Mouse (Mus musculus) spleen, adult 2 months (tissue): ENCODE results near the gene Snx12. TPM values are rescaled to one million over a fixed set of nuclear protein-coding genes. Genes with fewer than 3 reads are reported as not detected.
A peak's percentile ranks its signal among the peaks of the same experiment; 100 is the strongest.

Experiments
- DNase-seq, 2 experiments: peaks; one replicate each; pipeline versions ENCODE4 v3.0.0 to v3.0.0-alpha.2; 2012 to 2021; ENCODE audit warnings: low spot score in 2 of 2, low read depth in 1 of 2
- H3K27ac ChIP-seq: fragments of 200-500 bp; 2 replicates; pipeline ENCODE4 v1.5.1; 2012; ENCODE audit warnings: low read length, inconsistent platforms; ENCODE audit not compliant: insufficient read depth
- H3K27me3 ChIP-seq: fragments of 200-500 bp; 2 replicates; pipeline ENCODE4 v1.6.1; 2012; ENCODE audit warnings: mild to moderate bottlenecking, moderate library complexity, low read length, inconsistent platforms; ENCODE audit not compliant: control insufficient read depth, insufficient read depth
- H3K36me3 ChIP-seq: fragments of 200-500 bp; 2 replicates; pipeline ENCODE4 v1.6.1; 2012; ENCODE audit warnings: mild to moderate bottlenecking, low read length, inconsistent platforms; ENCODE audit not compliant: control insufficient read depth, insufficient read depth
- H3K4me1 ChIP-seq: fragments of 200-500 bp; 2 replicates; pipeline ENCODE4 v1.6.1; 2011; ENCODE audit warnings: inconsistent platforms; ENCODE audit not compliant: control insufficient read depth, insufficient read depth, insufficient read length
- H3K4me3 ChIP-seq: fragments of 200-500 bp; 2 replicates; pipeline ENCODE4 v1.5.1; 2011; ENCODE audit warnings: mild to moderate bottlenecking, inconsistent platforms; ENCODE audit not compliant: insufficient read depth, insufficient read length; ENCODE audit errors: extremely low read depth
- CTCF ChIP-seq: fragments of 200-500 bp; IDR thresholded peaks from 2 replicates; pipeline ENCODE4 v1.5.1; 2011; ENCODE audit warnings: mild to moderate bottlenecking, inconsistent platforms; ENCODE audit not compliant: insufficient read depth, insufficient read length, insufficient replicate concordance; ENCODE audit errors: extremely low read depth
- POLR2A ChIP-seq: fragments of 200-500 bp; IDR thresholded peaks from 2 replicates; pipeline ENCODE4 v1.6.1; 2011; ENCODE audit warnings: low read depth, low read length, inconsistent platforms
- whole genome bisulfite sequencing: fragments of 180-500 bp; shearing (Covaris S2); methylation state at CpG from one replicate; pipeline ENCODE4 v1.1.7; 2018; 5-methylcytosine and 5-hydroxymethylcytosine counted together
- polyA plus RNA-seq: library from polyadenylated mRNA; depleted of rRNA; stranded (reverse); fragments of >200 nt; gene quantifications from 2 replicates; pipeline ENCODE4 v1.2.3, GENCODE M21; 2012

Gene Snx12
- polyA plus RNA-seq, 1 experiment, result 11.9 TPM

DNA sequence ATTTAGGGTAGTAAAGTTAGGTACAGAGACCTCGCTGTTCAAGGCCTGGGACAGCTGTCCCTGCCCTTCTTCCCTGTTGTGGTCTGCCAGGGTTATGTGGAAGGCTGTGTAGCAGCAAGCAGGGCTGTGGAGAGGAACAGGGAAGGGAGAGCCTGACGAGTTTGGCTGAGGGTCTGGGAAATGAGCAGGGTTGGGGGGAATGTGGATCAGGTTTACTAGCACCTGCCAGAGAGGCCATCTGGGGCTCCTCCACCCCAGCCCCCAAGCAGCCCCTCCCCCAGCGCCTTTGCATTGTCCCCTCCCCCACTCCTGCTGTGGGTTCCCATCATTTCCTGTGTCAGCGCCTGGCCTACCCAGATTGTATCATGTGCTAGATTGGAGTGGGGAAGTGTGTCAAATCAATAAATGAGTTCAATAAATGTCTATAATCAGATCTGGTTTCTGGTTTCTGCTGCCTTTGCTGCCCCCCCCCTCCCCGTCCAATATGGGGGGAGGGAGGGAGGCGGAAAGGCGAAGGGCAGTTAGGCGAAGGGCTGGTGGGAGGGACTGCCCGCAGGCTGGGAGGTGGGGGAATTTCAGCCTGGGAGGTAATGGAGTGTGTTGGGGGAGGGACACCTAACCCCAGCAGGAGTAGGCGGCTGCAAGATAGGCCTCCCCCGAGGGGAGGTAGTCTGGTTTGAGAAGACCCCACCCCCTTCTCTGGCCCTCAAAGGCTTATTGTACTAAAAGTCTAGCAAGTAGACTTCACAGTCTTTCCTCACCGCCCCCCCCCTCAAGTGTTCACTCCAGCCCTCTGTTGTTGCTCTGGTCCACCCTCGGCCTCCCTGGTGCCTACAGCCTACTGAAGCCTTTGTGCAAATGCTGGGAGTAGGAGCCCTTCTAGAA lies 38.3 kb upstream of the Snx12 start:
- TF ChIP-seq POLR2A, result no peak
- TF ChIP-seq CTCF, result no peak
- Histone ChIP-seq H3K27ac (peak overlapping the region; percentile 54), H3K36me3 (peaks cover 21% of the 10 kb centered on the region), H3K27me3 (no peaks in the 10 kb centered on the region), H3K4me3 (no peak overlapping the region), H3K4me1 (peaks cover under 1% of the 10 kb centered on the region; the same call in 1 of the 2 replicates)
- WGBS, result 46% methylated on average over 12 of the region's 13 CpGs
- DNase-seq, result no peak

DNA sequence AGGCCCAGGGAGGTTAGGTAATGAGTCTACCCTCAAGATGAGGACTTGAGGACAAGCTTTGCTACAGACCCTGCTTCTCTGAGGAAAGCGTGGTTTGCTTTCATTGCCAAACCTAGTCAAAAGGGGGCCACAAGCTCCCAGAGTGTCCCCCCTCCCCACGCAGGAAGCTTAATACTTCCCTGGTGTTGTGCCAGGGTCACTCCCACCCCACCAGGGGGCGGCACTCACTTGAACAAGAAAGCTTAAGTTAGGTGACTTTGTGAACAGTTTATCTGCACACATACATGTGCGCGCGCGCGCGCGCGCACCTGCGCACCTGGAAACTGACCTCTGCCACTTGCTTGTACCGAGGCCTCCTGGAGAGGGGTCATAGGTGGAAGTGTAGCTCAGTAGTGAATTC lies 34.2 kb upstream of the Snx12 start:
- H3K36me3 ChIP-seq, result peaks cover 8% of the 10 kb centered on the region
- no peak overlapping the region for H3K4me3 ChIP-seq
- H3K27me3 ChIP-seq, result no peaks in the 10 kb centered on the region
- 83% methylated on average over 13 of the region's 13 CpGs for WGBS
- H3K27ac ChIP-seq, result no peak overlapping the region
- peak; percentile 23; the same call in 1 of the 2 replicates for TF ChIP-seq CTCF
- TF ChIP-seq POLR2A, result no peak
- DNase-seq, result peak in 1 of 2 experiments; percentile 51
- peaks cover 5% of the 10 kb centered on the region; the same call in 1 of the 2 replicates for H3K4me1 ChIP-seq

GRCm38 (mm10) chrX:101254740-101255139 lies 32.4 kb upstream of the Snx12 start:
- 25% methylated on average over 26 of the region's 26 CpGs for WGBS
- no peaks in the 10 kb centered on the region for H3K27me3 ChIP-seq
- H3K36me3 ChIP-seq, result peaks cover 3% of the 10 kb centered on the region; the same call in 1 of the 2 replicates
- TF ChIP-seq CTCF (no peak), POLR2A (no peak)
- H3K27ac ChIP-seq, result peak overlapping the region; percentile 68
- peaks cover 5% of the 10 kb centered on the region; the same call in 1 of the 2 replicates for H3K4me1 ChIP-seq
- no peak for DNase-seq
- H3K4me3 ChIP-seq, result peak overlapping the region; percentile 65

- WGBS, result 30% methylated on average over 47 of the region's 47 CpGs
- H3K36me3 ChIP-seq, result peaks cover 3% of the 10 kb centered on the region; the same call in 1 of the 2 replicates
- peaks cover 5% of the 10 kb centered on the region; the same call in 1 of the 2 replicates for H3K4me1 ChIP-seq
- no peaks in the 10 kb centered on the region for H3K27me3 ChIP-seq
- peak; percentile 75 to 86 for DNase-seq
- H3K27ac ChIP-seq, result peak within 1 kb of the TSS; percentile 68
- H3K4me3 ChIP-seq, result peak within 1 kb of the TSS; percentile 65
- TF ChIP-seq POLR2A, result peak; percentile 69
- no peak for TF ChIP-seq CTCF
Observed at GRCm38 (mm10) chrX:101253952-101254729, 31.8 kb upstream of the Snx12 start, which contains the start of gene Foxo4. Foxo4 (plus strand) TSS chrX:101254528.

- Histone ChIP-seq H3K4me1 (no peaks in the 10 kb centered on the region), H3K27ac (no peak overlapping the region), H3K36me3 (no peaks in the 10 kb centered on the region), H3K4me3 (no peak overlapping the region), H3K27me3 (no peaks in the 10 kb centered on the region)
- 50% methylated on average over 1 of the region's 1 CpGs for WGBS
- no peak for TF ChIP-seq POLR2A
- TF ChIP-seq CTCF, result no peak
- no peak for DNase-seq
Observed at GRCm38 (mm10) chrX:101245011-101245410, 22.6 kb upstream of the Snx12 start.

DNA sequence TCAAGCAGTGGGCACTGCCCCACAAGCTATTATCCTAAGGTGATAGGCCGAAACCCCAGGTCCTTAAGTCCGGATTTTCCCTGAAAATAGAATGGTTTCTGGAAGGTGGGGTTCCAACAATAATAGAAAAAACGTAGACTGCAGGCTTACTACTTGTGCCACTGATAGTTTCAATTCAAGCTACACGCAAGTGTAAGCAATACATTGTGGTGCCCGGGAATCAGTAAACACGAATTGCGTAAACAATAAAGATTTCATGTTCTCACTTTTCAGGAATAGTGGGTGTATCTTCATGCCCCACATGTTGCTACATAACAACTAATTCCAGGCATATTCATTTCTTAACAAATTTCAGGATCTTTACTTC lies 416 bp upstream of the Snx12 start:
- peak overlapping the region; percentile 51 for H3K4me3 ChIP-seq

More for the DNA sequence above, 416 bp upstream of the Snx12 start:
- DNase-seq, result no peak
- Histone ChIP-seq H3K4me1 (no peaks in the 10 kb centered on the region), H3K27ac (peak overlapping the region; percentile 57), H3K36me3 (no peaks in the 10 kb centered on the region), H3K27me3 (no peaks in the 10 kb centered on the region)
- 45% methylated on average over 7 of the region's 7 CpGs for WGBS
- TF ChIP-seq CTCF, result no peak
- no peak for TF ChIP-seq POLR2A
